Mouse (Mus musculus): ENCODE data around the gene Tmem255b.

DNA sequence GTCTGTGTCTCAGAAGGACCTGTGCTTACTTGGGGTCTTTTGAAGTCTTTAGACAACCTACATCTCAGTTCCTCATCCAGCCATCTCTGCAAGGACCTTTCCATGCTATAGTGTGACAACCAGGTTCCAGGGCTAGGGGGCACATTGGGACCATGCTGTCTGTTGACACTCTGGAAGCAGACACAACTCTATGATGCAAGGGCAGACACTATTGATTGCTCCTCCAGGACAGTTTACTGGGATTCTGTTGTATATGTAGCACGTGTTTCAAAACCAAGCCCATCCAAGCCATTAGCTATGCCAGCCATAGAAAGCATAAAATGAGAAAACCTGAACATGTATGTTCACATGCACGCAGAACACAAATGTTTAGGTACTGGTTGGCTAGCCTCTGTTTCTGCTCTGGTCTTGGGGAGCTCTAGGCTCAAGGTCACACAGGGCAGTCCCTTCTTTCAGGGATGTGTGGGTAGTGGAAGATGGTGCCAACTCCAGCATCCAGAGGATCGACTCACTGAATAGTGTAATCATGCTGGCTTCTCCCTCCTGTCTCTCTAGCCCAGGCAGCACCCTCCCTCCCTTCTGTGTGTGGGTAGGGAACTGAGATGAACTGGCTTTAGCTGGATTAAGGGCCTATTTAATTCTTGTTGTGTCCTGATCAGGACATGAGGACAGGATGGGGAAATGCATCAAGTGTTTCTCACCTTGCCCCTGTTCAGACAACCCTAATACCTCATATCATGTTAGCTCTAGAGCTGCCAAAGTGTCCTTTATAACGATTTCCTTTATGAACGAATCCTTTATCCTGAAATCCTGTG, 78.8 kb downstream of the Tmem255b start:
- TF ChIP-seq POLR2A (IDR thresholded peaks at IDR 0.05; ENCODE audit: insufficient read depth, low read length) (no peak), CTCF (IDR thresholded peaks at IDR 0.05; ENCODE audit: low read depth, low read length) (no peak)
